Mouse (Mus musculus) liver, adult 2 months (tissue): ENCODE data around the gene Actbl2.

ENCODE experiments used
- CTCF ChIP-seq: fragments of 200-500 bp; IDR thresholded peaks from 2 replicates; pipeline ENCODE4 v1.5.1; 2011; ENCODE audit warnings: low read depth, low read length, control low read depth
- POLR2A ChIP-seq: fragments of 200-500 bp; IDR thresholded peaks from 2 replicates; pipeline ENCODE4 v1.6.1; 2011; ENCODE audit warnings: low read length, control low read depth; ENCODE audit not compliant: insufficient read depth; ENCODE audit errors: extremely low read depth

DNA sequence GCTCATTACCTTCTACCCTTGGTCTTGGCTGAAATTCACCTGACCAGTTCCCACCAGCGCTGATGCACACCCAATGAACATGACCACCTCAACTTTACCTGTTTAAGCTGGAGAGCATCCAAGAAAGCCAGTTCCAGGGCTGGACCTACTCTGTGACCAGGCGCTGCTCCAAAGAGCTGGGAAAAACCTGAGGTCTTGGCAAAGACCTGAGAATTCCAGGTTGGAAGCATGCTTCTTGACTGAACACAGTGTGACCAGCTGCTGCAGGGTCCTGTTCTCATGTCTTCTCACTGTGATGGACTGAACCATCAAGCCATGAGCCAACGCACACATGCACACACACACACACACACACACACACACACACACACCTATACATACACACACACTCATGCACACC is 46.0 kb downstream of the Actbl2 start:
- TF ChIP-seq CTCF (no peak), POLR2A (no peak)
